Mouse (Mus musculus): ENCODE data around the gene Arhgef12.
A peak's percentile ranks its signal among the peaks of the same experiment; 100 is the strongest.
"Not testable (repeated sequence)": the region's sequence is repeated elsewhere in the genome, so short reads cannot be mapped to it uniquely, and the experiment has no call there.

The Arhgef12 gene

DNA sequence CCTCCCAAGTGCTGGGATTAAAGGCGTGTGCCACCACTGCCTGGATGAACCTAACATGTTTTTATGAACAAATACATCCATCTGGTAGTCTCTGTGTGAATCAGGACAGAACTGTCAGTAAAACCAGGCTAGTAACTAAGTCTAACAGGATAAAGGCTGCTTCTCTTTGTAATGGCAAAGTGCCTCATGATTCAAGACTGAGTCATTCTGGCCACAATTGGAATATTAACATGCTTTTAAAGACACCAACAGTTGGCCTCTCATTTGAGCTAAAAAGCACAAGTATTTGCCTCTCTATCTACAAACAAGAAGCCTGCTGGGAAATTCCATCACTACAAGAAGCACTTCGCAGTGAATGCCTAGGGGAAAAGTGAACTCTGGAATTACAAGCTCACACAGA is 91.7 kb downstream of the Arhgef12 start:
- DNase-seq (ENCODE audit: extremely low read depth, insufficient read length, low spot score) = peak; percentile 74

- DNase-seq (ENCODE audit: extremely low read depth, insufficient read length, low spot score) = peak; percentile 39
These were observed 92.2 kb downstream of the Arhgef12 start for GRCm38 (mm10) chr9:43014886-43015285.

DNA sequence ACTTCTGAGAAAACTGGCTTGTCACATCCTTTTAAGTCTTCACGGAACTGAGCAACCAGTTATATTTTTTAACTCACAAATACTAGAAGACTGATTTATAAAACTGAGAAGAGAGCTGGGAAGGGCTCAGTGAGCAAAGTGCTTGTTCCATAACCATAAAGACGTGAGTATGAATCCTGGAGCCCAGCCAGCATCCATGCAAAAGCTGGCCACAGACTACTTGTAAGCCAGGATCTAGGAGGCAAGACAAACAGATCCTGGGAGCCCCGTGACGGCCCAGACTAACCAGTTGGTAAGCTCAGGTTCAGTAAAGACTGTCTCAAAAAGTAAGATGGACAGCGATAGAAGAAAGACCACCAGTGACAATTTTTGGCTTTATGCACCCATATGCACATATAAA is 94.5 kb downstream of the Arhgef12 start:
- peak; percentile 30 for DNase-seq (ENCODE audit: extremely low read depth, insufficient read length, low spot score)

DNA sequence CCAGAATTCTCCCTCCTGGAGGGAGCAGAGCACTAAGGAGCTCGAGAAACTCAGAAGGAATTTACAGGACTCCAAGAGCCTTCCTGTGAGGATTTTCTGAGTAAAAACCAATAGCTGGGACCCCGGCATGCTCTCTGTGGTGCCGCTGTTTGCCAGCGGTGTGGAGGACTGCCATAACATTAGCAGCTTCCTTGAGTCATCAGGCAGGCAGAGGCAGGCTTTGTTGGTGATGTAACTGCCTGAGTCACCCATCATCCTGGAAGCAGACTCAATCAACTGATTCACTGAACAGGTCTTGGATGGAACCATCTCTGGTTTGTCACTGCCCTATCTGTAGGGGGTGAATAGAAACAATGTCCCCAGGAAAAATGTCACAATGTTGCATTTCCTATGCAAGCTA is 96.0 kb downstream of the Arhgef12 start:
- peak; percentile 67 for DNase-seq (ENCODE audit: extremely low read depth, insufficient read length, low spot score)

DNA sequence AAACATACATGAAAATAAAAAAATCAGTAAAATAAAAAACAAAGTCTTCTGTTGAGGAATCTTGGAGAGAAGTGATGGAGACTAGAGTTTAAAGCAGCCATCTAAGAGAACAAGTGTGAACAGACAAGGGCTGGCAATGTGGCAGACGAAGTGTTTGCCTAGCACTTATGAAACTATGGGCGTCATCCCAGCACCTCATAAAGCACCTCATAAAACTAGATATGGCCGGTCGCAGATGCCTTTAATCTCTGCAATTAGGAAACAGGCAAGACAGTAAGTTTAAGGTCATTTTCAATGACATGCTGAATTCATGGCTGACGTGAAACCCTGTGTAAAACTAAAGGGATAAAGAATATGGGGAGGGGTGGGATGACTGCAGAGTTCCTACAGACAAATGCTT is 103.2 kb downstream of the Arhgef12 start:
- no peak for DNase-seq (ENCODE audit: extremely low read depth, insufficient read length, low spot score)

DNA sequence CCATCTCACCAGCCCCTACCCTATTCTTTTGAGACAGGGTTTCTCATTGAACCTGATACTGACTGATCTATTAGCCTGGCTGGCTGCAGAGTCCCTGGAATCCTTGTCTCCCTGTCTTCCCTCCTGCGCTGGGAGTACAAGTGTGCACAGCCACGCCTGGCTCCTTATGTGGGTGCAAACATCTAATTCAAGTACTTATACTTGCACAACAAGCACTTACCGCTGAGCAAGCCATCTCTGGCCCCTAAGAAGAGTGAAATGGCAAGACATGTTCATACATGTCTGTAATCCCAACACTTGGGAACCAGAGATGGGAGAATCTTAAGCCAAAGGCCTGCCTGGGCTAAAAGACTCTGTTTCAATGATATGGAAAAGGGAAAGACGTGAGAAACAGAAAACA is 104.0 kb downstream of the Arhgef12 start:
- DNase-seq (ENCODE audit: extremely low read depth, insufficient read length, low spot score) = no peak

DNA sequence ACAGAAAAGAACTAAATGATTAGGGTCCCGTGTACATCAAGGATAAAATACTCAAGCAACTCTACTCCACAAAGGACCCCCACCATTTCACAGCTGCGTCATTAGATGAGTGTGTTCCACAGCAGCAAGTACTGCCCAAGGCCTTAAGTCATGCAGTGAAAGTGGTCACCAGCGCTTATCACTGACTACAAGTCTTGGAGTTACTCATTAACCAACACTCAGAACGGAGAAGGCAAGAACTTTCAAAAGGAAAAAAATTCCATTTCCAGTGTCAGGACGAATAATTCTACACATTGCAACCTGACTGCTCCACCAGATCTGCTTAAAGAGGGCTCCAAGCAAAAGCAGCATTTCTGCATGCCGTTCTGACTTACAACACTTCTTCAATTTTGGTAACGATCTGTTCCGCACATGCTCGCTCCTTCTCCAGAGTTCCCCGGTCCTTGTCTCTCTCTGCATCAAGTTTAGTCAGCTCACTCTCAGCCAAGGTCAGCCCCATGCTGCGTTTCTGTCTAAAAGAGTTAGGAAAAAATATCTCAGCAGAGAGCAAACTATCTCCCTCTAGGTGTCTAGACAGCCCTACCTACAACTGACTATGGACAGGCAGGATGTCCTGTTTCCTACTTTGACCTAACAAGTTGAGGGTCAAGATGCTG is 106.3 kb downstream of the Arhgef12 start:
- no peak for DNase-seq (ENCODE audit: extremely low read depth, insufficient read length, low spot score)

GRCm38 (mm10) chr9:43000070-43000469 is 107.0 kb downstream of the Arhgef12 start:
- no peak for DNase-seq (ENCODE audit: extremely low read depth, insufficient read length, low spot score)

- no peak for DNase-seq (ENCODE audit: extremely low read depth, insufficient read length, low spot score)
These were observed 109.5 kb downstream of the Arhgef12 start for GRCm38 (mm10) chr9:42997526-42997925.

- DNase-seq (ENCODE audit: extremely low read depth, insufficient read length, low spot score) = no peak
These were observed 111.7 kb downstream of the Arhgef12 start for GRCm38 (mm10) chr9:42995298-42995697.

DNA sequence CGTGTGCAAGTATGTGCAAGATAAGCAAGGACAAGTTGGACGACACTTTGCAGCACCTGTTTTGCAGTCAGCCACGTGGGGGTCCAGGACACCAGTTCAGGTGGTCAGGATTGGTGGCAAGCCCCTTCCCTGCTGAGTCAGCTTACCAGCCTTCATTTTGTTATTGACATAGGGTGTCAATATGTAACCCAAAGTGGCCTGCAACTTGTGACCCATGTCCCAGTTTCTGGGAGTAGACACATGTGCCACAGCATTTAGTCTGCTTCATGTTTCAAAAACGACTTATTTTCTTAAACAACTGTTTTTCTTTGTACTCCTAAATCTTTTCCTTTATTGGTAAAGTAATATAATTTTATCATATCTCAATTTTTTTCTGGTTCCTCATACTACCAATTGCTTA is 112.3 kb downstream of the Arhgef12 start:
- no peak for DNase-seq (ENCODE audit: extremely low read depth, insufficient read length, low spot score)

- no peak for DNase-seq (ENCODE audit: extremely low read depth, insufficient read length, low spot score)
These were observed 113.4 kb downstream of the Arhgef12 start for GRCm38 (mm10) chr9:42993659-42994058.

DNA sequence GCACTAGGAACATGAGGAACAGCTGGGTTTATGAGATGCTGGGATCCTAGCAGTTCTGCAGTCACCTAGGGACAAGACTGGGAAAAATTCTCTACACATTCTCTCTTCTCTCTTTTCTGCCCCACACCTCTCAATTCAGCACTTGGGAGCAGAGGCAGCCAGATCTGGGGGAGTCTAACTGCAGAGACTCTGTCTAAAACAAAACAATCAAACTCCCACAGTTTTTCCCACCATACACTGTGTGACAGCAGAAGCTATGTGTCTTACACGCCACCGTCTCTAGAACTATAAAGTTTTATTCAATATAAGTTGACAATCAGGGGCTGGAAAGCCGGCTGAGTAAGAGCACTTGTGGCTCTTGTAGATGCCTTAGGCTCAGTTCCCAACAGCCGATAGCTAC is 119.1 kb downstream of the Arhgef12 start:
- DNase-seq (ENCODE audit: extremely low read depth, insufficient read length, low spot score) = no peak

GRCm38 (mm10) chr9:42968894-42969521 is 138.0 kb downstream of the Arhgef12 start:
- no peak for DNase-seq (ENCODE audit: extremely low read depth, insufficient read length, low spot score)

DNA sequence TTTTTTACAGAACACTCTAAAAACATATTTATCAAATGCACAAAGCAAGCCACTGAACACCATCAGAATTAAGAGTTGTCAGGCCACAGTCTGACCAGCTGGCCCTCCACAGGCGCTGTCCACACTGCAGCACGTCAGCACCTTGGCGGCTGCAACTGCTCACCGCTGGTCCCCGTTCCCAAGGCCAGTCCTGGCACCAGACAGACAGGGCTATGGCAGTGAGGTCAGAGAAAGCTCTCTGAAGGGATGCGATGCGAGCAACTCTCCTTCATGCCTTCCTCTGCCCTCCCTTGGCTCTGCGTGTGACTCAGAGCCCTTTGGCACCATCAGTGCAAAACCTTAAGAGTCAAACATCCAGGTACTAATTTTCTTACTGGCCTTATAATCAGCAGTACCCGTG is 139.3 kb downstream of the Arhgef12 start:
- DNase-seq (ENCODE audit: extremely low read depth, insufficient read length, low spot score) = no peak

GRCm38 (mm10) chr9:42964809-42965208 is 142.2 kb downstream of the Arhgef12 start:
- DNase-seq (ENCODE audit: extremely low read depth, insufficient read length, low spot score) = not testable (repeated sequence)

GRCm38 (mm10) chr9:42964366-42964765 is 142.7 kb downstream of the Arhgef12 start:
- DNase-seq (ENCODE audit: extremely low read depth, insufficient read length, low spot score) = no peak

- no peak for DNase-seq (ENCODE audit: extremely low read depth, insufficient read length, low spot score)
These were observed 144.5 kb downstream of the Arhgef12 start for GRCm38 (mm10) chr9:42962506-42962905.

- no peak for DNase-seq (ENCODE audit: extremely low read depth, insufficient read length, low spot score)
These were observed 148.6 kb downstream of the Arhgef12 start for GRCm38 (mm10) chr9:42958401-42958800.

- no peak for DNase-seq (ENCODE audit: extremely low read depth, insufficient read length, low spot score)
These were observed 158.7 kb downstream of the Arhgef12 start for GRCm38 (mm10) chr9:42948381-42948780.

DNA sequence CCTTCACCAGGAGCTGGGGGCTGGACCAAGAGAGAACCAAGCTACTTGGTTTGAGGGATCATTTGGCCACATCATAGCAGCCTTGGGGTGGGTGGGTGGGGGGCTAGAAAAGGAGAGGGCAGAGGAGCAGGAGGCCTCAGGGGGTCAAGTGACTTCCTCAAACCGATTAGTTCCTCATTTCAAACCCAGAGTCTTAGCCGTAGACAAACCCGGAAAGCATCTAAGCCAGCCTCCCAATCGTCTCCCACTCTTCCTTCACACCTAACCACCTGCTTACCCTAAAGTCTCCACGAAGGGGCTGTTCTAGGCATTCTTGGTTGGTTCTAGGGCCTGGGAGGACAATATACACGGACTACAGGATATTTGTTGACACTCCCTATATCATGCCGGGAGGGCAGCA is 161.9 kb downstream of the Arhgef12 start:
- no peak for DNase-seq (ENCODE audit: extremely low read depth, insufficient read length, low spot score)

DNA sequence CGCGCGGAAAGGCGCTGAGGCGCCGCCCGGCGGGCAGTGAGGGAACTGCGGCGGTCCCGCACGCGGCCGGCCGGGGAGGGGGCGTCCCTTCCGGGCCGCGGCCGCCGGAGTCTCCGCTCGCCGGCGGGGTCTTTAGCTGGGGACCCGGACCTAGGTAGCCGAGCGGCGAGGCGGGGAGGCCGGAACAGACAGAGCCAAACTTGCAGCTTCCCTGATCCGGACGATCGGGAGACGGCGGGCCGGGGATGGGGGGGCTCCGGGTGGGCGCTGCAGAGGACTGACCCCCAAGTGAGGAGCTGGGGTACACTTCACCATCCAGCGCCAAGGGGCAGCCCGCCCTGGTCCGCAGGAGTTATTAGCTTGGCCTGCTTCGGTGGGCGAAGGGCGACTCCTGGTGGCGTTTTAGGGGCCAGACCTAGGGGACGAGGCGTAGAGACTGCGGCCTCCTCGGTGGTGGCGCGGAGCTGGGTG is 162.5 kb downstream of the Arhgef12 start:
- no peak for DNase-seq (ENCODE audit: extremely low read depth, insufficient read length, low spot score)

Measured in 3134 (cell line).